Mouse (Mus musculus) forebrain, embryonic 15.5 days (tissue): ENCODE measurements around the gene March10. TPM values are rescaled to one million over a fixed set of nuclear protein-coding genes. Genes with fewer than 3 reads are reported as not detected.

Source experiments
- ATAC-seq: fragments of 200-750 bp; cut with Nextera tagmentation; replicated peaks from 2 replicates; pipeline ENCODE4 v1.8.0; 2017; ENCODE audit warnings: mild to moderate bottlenecking, moderate TSS enrichment, moderate library complexity
- H3K27ac ChIP-seq: fragments of 300-500 bp; sonication (generic); replicated peaks from 2 replicates; pipeline ENCODE4 v1.5.1; 2015; ENCODE audit warnings: mild to moderate bottlenecking, inconsistent platforms
- H3K27me3 ChIP-seq: fragments of 300-500 bp; sonication (generic); 2 replicates; pipeline ENCODE4 v1.6.1; 2015; ENCODE audit warnings: inconsistent platforms
- H3K36me3 ChIP-seq: fragments of 300-500 bp; sonication (generic); 2 replicates; pipeline ENCODE4 v1.6.1; 2015; ENCODE audit warnings: mild to moderate bottlenecking, inconsistent platforms
- H3K4me1 ChIP-seq: fragments of 300-500 bp; sonication (generic); 2 replicates; pipeline ENCODE4 v1.6.1; 2015; ENCODE audit warnings: inconsistent platforms
- H3K4me2 ChIP-seq: fragments of 300-500 bp; sonication (generic); replicated peaks from 2 replicates; pipeline ENCODE4 v1.6.1; 2015; ENCODE audit warnings: mild to moderate bottlenecking, inconsistent platforms
- H3K4me3 ChIP-seq: fragments of 300-500 bp; sonication (generic); 2 replicates; pipeline ENCODE4 v1.5.1; 2015; ENCODE audit warnings: mild to moderate bottlenecking, inconsistent platforms
- H3K9ac ChIP-seq: fragments of 300-500 bp; sonication (generic); replicated peaks from 2 replicates; pipeline ENCODE4 v1.6.1; 2015; ENCODE audit warnings: mild to moderate bottlenecking, inconsistent platforms
- H3K9me3 ChIP-seq: fragments of 300-500 bp; sonication (generic); 2 replicates; pipeline ENCODE4 v1.6.1; 2016; ENCODE audit warnings: inconsistent platforms
- WGBS: fragments of 180-500 bp; shearing (Covaris S2); methylation state at CpG from one replicate; pipeline ENCODE4 v1.1.7; 2015; ENCODE audit warnings: mixed read lengths; 5-methylcytosine and 5-hydroxymethylcytosine counted together
- polyA plus RNA-seq: library from polyadenylated mRNA; unstranded; fragments of >200 nt; fragmentation: Nextera tagmentation; extraction: Ambion mirVana; gene quantifications from 2 replicates; pipeline ENCODE4 v1.2.1, GENCODE M21; 2015

Gene March10
- polyA plus RNA-seq, 1 experiment from 2014 or later = 0.34 TPM

GRCm38 (mm10) chr11:105317769-105318168 is 138.8 kb downstream of the March10 start:
- no peak for ATAC-seq
- Histone ChIP-seq H3K4me3 (no peak overlapping the region), H3K9ac (no peak overlapping the region), H3K36me3 (no peaks in the 10 kb centered on the region), H3K27me3 (no peaks in the 10 kb centered on the region), H3K4me1 (peaks cover 15% of the 10 kb centered on the region), H3K27ac (no peak overlapping the region), H3K4me2 (no peak overlapping the region), H3K9me3 (no peaks in the 10 kb centered on the region)
- 95% methylated on average over 6 of the region's 6 CpGs for WGBS

GRCm38 (mm10) chr11:105316121-105316520 is 140.4 kb downstream of the March10 start:
- Histone ChIP-seq H3K9ac (no peak overlapping the region), H3K4me2 (no peak overlapping the region), H3K4me1 (peaks cover 22% of the 10 kb centered on the region), H3K27ac (no peak overlapping the region), H3K36me3 (no peaks in the 10 kb centered on the region), H3K9me3 (no peaks in the 10 kb centered on the region), H3K27me3 (no peaks in the 10 kb centered on the region), H3K4me3 (no peak overlapping the region)
- no peak for ATAC-seq
- 95% methylated on average over 4 of the region's 4 CpGs for WGBS

GRCm38 (mm10) chr11:105315296-105315695 is 141.2 kb downstream of the March10 start:
- H3K4me3 ChIP-seq = no peak overlapping the region
- no peaks in the 10 kb centered on the region for H3K36me3 ChIP-seq
- H3K27ac ChIP-seq = no peak overlapping the region
- H3K9me3 ChIP-seq = no peaks in the 10 kb centered on the region
- WGBS = 72% methylated on average over 8 of the region's 8 CpGs
- H3K27me3 ChIP-seq = no peaks in the 10 kb centered on the region
- H3K4me2 ChIP-seq = no peak overlapping the region
- ATAC-seq = no peak
- no peak overlapping the region for H3K9ac ChIP-seq
- peaks cover 22% of the 10 kb centered on the region for H3K4me1 ChIP-seq

DNA sequence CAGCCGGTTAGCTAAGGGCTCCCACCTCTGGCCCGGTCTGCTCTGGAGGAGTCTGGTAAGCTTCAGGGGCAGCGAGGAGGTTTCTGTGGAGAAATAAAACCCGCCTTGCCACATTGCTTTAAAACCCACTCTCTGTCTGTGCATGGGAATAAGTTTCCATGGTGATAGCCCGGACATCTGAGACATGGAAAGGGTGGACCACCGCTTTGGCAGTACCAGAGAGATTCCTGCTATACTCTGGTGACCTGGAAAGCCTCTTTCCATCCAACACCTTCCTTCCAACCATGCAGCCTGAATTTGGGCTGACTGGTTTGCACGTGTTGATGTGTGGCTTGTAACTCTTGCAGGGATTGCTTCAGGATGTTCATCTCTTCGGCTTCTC is 142.9 kb downstream of the March10 start:
- Histone ChIP-seq H3K4me1 (peaks cover 22% of the 10 kb centered on the region), H3K4me3 (no peak overlapping the region), H3K4me2 (no peak overlapping the region), H3K36me3 (no peaks in the 10 kb centered on the region), H3K9ac (no peak overlapping the region; the same call in 1 of the 2 replicates), H3K27ac (0 out of 2 replicates have a peak overlapping the region, but pooled peaks have one; percentile 9), H3K9me3 (no peaks in the 10 kb centered on the region), H3K27me3 (no peaks in the 10 kb centered on the region)
- 51% methylated on average over 8 of the region's 8 CpGs for WGBS
- no peak for ATAC-seq

GRCm38 (mm10) chr11:105312972-105313632 is 143.4 kb downstream of the March10 start:
- 0 out of 2 replicates have a peak overlapping the region, but pooled peaks have one; percentile 9 for H3K27ac ChIP-seq
- ATAC-seq = no peak
- H3K9ac ChIP-seq = no peak overlapping the region; the same call in 1 of the 2 replicates
- no peaks in the 10 kb centered on the region for H3K9me3 ChIP-seq
- no peaks in the 10 kb centered on the region for H3K36me3 ChIP-seq
- H3K4me3 ChIP-seq = no peak overlapping the region
- WGBS = 64% methylated on average over 10 of the region's 10 CpGs
- H3K27me3 ChIP-seq = no peaks in the 10 kb centered on the region
- peaks cover 22% of the 10 kb centered on the region for H3K4me1 ChIP-seq
- no peak overlapping the region for H3K4me2 ChIP-seq

- ATAC-seq = no peak
- no peaks in the 10 kb centered on the region for H3K36me3 ChIP-seq
- no peak overlapping the region for H3K27ac ChIP-seq
- WGBS = 64% methylated on average over 12 of the region's 12 CpGs
- H3K4me2 ChIP-seq = no peak overlapping the region
- no peaks in the 10 kb centered on the region for H3K9me3 ChIP-seq
- peaks cover 22% of the 10 kb centered on the region for H3K4me1 ChIP-seq
- no peaks in the 10 kb centered on the region for H3K27me3 ChIP-seq
- no peak overlapping the region for H3K9ac ChIP-seq
- no peak overlapping the region for H3K4me3 ChIP-seq
Observed at GRCm38 (mm10) chr11:105312311-105312942, 144.1 kb downstream of the March10 start.

GRCm38 (mm10) chr11:105311291-105311975 is 145.1 kb downstream of the March10 start:
- Histone ChIP-seq H3K36me3 (no peaks in the 10 kb centered on the region), H3K27ac (no peak overlapping the region), H3K27me3 (no peaks in the 10 kb centered on the region), H3K9ac (no peak overlapping the region), H3K4me1 (peaks cover 22% of the 10 kb centered on the region), H3K4me3 (no peak overlapping the region), H3K9me3 (no peaks in the 10 kb centered on the region), H3K4me2 (no peak overlapping the region)
- ATAC-seq = no peak
- WGBS = 88% methylated on average over 24 of the region's 24 CpGs

Other genes with a start within 250 kb of the March10 start
- gene Mrc2, start 164.1 kb downstream of the March10 start, polyA plus RNA-seq = 4.1 and 4.3 TPM in 2 replicates
- gene Tanc2, start 133.3 kb upstream of the March10 start, polyA plus RNA-seq = 35.9 and 36.8 TPM in 2 replicates